Mouse (Mus musculus) cortical plate, adult 2 months (tissue): ENCODE results near the gene Traf3.

ENCODE experiments used
- CTCF ChIP-seq: fragments of 200-500 bp; IDR thresholded peaks from 2 replicates; pipeline ENCODE4 v1.5.1; 2011; ENCODE audit warnings: mild to moderate bottlenecking, control low read depth, low read length; ENCODE audit not compliant: insufficient read depth; ENCODE audit errors: extremely low read depth
- POLR2A ChIP-seq: fragments of 200-500 bp; IDR thresholded peaks from 2 replicates; pipeline ENCODE4 v1.6.1; 2011; ENCODE audit warnings: mild to moderate bottlenecking, low read length, control low read depth; ENCODE audit not compliant: insufficient read depth; ENCODE audit errors: extremely low read depth

DNA sequence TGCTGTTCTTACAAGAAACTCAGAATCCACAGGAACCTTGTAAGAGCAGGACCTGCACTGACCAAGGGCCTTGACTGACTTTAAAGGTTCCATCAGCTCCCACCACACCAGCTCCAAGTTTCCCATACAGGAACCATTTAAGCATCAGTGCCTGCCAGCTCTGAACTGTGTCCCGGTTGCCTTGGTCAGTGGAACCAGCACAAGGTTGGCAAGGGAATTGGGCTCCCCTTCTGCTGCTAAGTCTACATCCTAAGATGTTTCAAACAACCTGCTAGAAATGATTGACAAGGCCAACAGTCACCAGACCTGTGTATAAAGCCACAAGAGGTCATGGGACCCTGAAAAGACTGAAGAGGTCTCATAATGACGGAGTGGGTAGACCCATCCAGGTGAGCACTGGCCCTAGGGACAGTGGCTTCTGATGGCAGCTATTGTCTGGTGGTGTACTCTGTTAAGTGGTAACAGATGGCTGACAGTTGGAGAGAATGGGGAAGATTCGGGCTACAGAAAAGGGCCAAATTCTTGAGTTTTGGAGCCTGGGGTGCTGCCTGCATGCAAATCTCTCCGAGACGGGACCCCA is 46.6 kb upstream of the Traf3 start:
- no peak for TF ChIP-seq CTCF
- no peak for TF ChIP-seq POLR2A
